Mouse (Mus musculus) E14TG2a.4 (cell line): Measurements from ENCODE around the gene Tiam1.
A peak's percentile ranks its signal among the peaks of the same experiment; 100 is the strongest.

Source experiments
- H3K27me3 ChIP-seq: 2 replicates; pipeline ENCODE4 v1.6.1; 2014; ENCODE audit warnings: low read length, control low read depth; ENCODE audit not compliant: insufficient read depth
- H3K36me3 ChIP-seq: 2 replicates; pipeline ENCODE4 v1.6.1; 2014; ENCODE audit warnings: low read length, control low read depth; ENCODE audit not compliant: insufficient read depth
- H3K4me1 ChIP-seq: replicated peaks from 2 replicates; pipeline ENCODE4 v1.6.1; 2014; ENCODE audit warnings: low read depth, low read length, control low read depth
- H3K4me3 ChIP-seq: replicated peaks from 2 replicates; pipeline ENCODE4 v1.5.1; 2014; ENCODE audit warnings: mild to moderate bottlenecking, low read length
- H3K9me3 ChIP-seq: 2 replicates; pipeline ENCODE4 v1.6.1; 2014; ENCODE audit warnings: low read length, control low read depth
- CTCF ChIP-seq: conservative IDR thresholded peaks from 2 replicates; pipeline ENCODE4 v1.5.1; 2014; ENCODE audit warnings: low read length
- NANOG ChIP-seq: IDR thresholded peaks from 2 replicates; pipeline ENCODE4 v1.6.1; 2014; ENCODE audit warnings: borderline replicate concordance, low read length, mixed read lengths
- POU5F1 ChIP-seq: IDR thresholded peaks from 2 replicates; pipeline ENCODE4 v1.6.1; 2014; ENCODE audit warnings: low read length, borderline replicate concordance

Tiam1 gene

GRCm38 (mm10) chr16:89962876-89963275 is 180.7 kb downstream of the Tiam1 start:
- H3K4me3 ChIP-seq: no peak overlapping the region
- H3K36me3 ChIP-seq: no peaks in the 10 kb centered on the region
- H3K4me1 ChIP-seq: peaks cover 33% of the 10 kb centered on the region
- H3K27me3 ChIP-seq: peaks cover 19% of the 10 kb centered on the region
- no peaks in the 10 kb centered on the region for H3K9me3 ChIP-seq
- no peak for TF ChIP-seq NANOG
- no peak for TF ChIP-seq CTCF
- no peak for TF ChIP-seq POU5F1

- TF ChIP-seq POU5F1: no peak
- no peak for TF ChIP-seq CTCF
- TF ChIP-seq NANOG: no peak
- H3K36me3 ChIP-seq: no peaks in the 10 kb centered on the region
- H3K4me1 ChIP-seq: peaks cover 44% of the 10 kb centered on the region
- peaks cover 19% of the 10 kb centered on the region for H3K27me3 ChIP-seq
- 0 out of 2 replicates have a peak overlapping the region, but pooled peaks have one; percentile 32 for H3K4me3 ChIP-seq
- H3K9me3 ChIP-seq: no peaks in the 10 kb centered on the region
Measured at GRCm38 (mm10) chr16:89960904-89961303, 182.7 kb downstream of the Tiam1 start.

GRCm38 (mm10) chr16:89960186-89960878 is 183.2 kb downstream of the Tiam1 start:
- Histone ChIP-seq H3K36me3 (no peaks in the 10 kb centered on the region), H3K4me1 (peaks cover 49% of the 10 kb centered on the region), H3K4me3 (peak overlapping the region; percentile 75), H3K27me3 (peaks cover 19% of the 10 kb centered on the region), H3K9me3 (no peaks in the 10 kb centered on the region)
- TF ChIP-seq NANOG (no peak), POU5F1 (no peak), CTCF (no peak)

- no peak for TF ChIP-seq NANOG
- no peak for TF ChIP-seq CTCF
- TF ChIP-seq POU5F1: no peak
- Histone ChIP-seq H3K9me3 (no peaks in the 10 kb centered on the region), H3K4me3 (no peak overlapping the region), H3K27me3 (peaks cover 19% of the 10 kb centered on the region), H3K4me1 (peaks cover 63% of the 10 kb centered on the region), H3K36me3 (no peaks in the 10 kb centered on the region)
Measured at GRCm38 (mm10) chr16:89958982-89959381, 184.6 kb downstream of the Tiam1 start.

GRCm38 (mm10) chr16:89958030-89958429 is 185.5 kb downstream of the Tiam1 start:
- H3K27me3 ChIP-seq: peaks cover 19% of the 10 kb centered on the region
- peaks cover 70% of the 10 kb centered on the region for H3K4me1 ChIP-seq
- no peaks in the 10 kb centered on the region for H3K36me3 ChIP-seq
- no peaks in the 10 kb centered on the region for H3K9me3 ChIP-seq
- H3K4me3 ChIP-seq: no peak overlapping the region
- no peak for TF ChIP-seq POU5F1
- TF ChIP-seq CTCF: no peak
- TF ChIP-seq NANOG: no peak

GRCm38 (mm10) chr16:89954525-89954924 is 189.0 kb downstream of the Tiam1 start:
- H3K4me1 ChIP-seq: peaks cover 66% of the 10 kb centered on the region
- H3K36me3 ChIP-seq: no peaks in the 10 kb centered on the region
- H3K9me3 ChIP-seq: no peaks in the 10 kb centered on the region
- TF ChIP-seq CTCF: no peak
- no peak for TF ChIP-seq POU5F1
- TF ChIP-seq NANOG: no peak
- 0 out of 2 replicates have a peak, but pooled peaks cover 3% of the 10 kb centered on the region for H3K27me3 ChIP-seq
- peak overlapping the region; percentile 43 for H3K4me3 ChIP-seq

- Histone ChIP-seq H3K4me3 (peak overlapping the region; percentile 43), H3K9me3 (no peaks in the 10 kb centered on the region), H3K4me1 (peaks cover 63% of the 10 kb centered on the region), H3K36me3 (no peaks in the 10 kb centered on the region), H3K27me3 (0 out of 2 replicates have a peak, but pooled peaks cover 3% of the 10 kb centered on the region)
- TF ChIP-seq NANOG (no peak), POU5F1 (no peak), CTCF (no peak)
Measured at GRCm38 (mm10) chr16:89954114-89954513, 189.5 kb downstream of the Tiam1 start.

- peaks cover 60% of the 10 kb centered on the region for H3K4me1 ChIP-seq
- TF ChIP-seq CTCF (no peak), POU5F1 (no peak), NANOG (no peak)
- H3K9me3 ChIP-seq: no peaks in the 10 kb centered on the region
- no peak overlapping the region for H3K4me3 ChIP-seq
- no peaks in the 10 kb centered on the region for H3K36me3 ChIP-seq
- H3K27me3 ChIP-seq: no peaks in the 10 kb centered on the region
Measured at GRCm38 (mm10) chr16:89952821-89953220, 190.7 kb downstream of the Tiam1 start.

- TF ChIP-seq NANOG: no peak
- no peaks in the 10 kb centered on the region for H3K9me3 ChIP-seq
- H3K4me1 ChIP-seq: peaks cover 63% of the 10 kb centered on the region
- H3K36me3 ChIP-seq: no peaks in the 10 kb centered on the region
- H3K4me3 ChIP-seq: no peak overlapping the region
- no peaks in the 10 kb centered on the region for H3K27me3 ChIP-seq
Measured at GRCm38 (mm10) chr16:89950754-89951153, 192.8 kb downstream of the Tiam1 start.

GRCm38 (mm10) chr16:89950251-89950650 is 193.3 kb downstream of the Tiam1 start:
- H3K4me3 ChIP-seq: no peak overlapping the region
- no peaks in the 10 kb centered on the region for H3K9me3 ChIP-seq
- no peak for TF ChIP-seq CTCF
- TF ChIP-seq POU5F1: no peak
- no peak for TF ChIP-seq NANOG
- no peaks in the 10 kb centered on the region for H3K36me3 ChIP-seq
- H3K4me1 ChIP-seq: peaks cover 63% of the 10 kb centered on the region
- no peaks in the 10 kb centered on the region for H3K27me3 ChIP-seq
